Comparison of ENCODE assay signal across 13 mouse cellular contexts in the genomic region with DNA sequence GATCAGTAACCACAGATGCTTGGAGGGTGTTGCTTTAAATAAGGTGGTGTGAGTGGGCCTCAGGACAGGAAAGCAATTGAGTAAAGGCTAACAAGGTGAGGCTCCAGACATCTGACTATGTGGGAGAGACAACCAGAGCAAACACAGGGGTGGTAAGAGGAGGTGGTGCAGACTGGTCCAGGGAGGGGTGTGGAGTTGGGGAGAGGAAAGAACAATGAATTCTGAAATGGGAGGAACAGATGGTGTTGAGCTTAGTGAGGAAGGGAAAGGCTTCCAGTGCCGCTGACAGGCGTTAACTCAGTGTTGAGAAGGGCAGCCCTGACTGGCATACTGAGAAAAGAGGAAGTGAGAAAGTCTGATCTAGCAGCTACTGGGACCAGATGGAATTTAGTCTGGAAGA.
DNase-seq lines count a peak whose midpoint lies in the region; ATAC-seq lines count a peak whose summit lies in the region.
"Had no signal": no experiment of that assay in that cellular context is flagged by ENCODE, and none has a peak within 500 bp of the region (broad histone marks: within the 10 kb centered on the region; RNA-seq: fewer than 3 reads in every experiment).

No protein-coding gene starts in this region.

- H3K4me3 ChIP-seq in liver, embryonic 11.5 days (ENCODE audit: low read depth, low read length): no peak overlapping the region
- H3K4me3 ChIP-seq in neural tube, embryonic 15.5 days (replicated peaks): no peak overlapping the region

- no peak overlapping the region for H3K27ac ChIP-seq in liver, embryonic 11.5 days (ENCODE audit: low read depth, low read length)
- H3K27ac ChIP-seq in neural tube, embryonic 15.5 days (replicated peaks): no peak overlapping the region
- H3K27ac ChIP-seq: stomach, postnatal 0 days had no signal

- no peak overlapping the region for H3K9ac ChIP-seq in liver, embryonic 11.5 days (ENCODE audit: low read depth, low read length)
- no peak overlapping the region for H3K9ac ChIP-seq in neural tube, embryonic 15.5 days (replicated peaks)

- H3K4me1 ChIP-seq in liver, embryonic 11.5 days (replicated peaks; ENCODE audit: control insufficient read depth, insufficient read depth, low read length): no peaks in the 10 kb centered on the region
- H3K4me1 ChIP-seq in neural tube, embryonic 15.5 days: no peaks in the 10 kb centered on the region

- H3K27me3 ChIP-seq in liver, embryonic 11.5 days (replicated peaks; ENCODE audit: control insufficient read depth, insufficient read depth, low read length): no peaks in the 10 kb centered on the region
- no peaks in the 10 kb centered on the region for H3K27me3 ChIP-seq in neural tube, embryonic 15.5 days (replicated peaks)
- H3K27me3 ChIP-seq: Patski had no signal

- peak; percentile 77 for ATAC-seq in common myeloid progenitor, adult 5-6 weeks (replicated peaks; ENCODE audit: low read depth, poor library complexity, severe bottlenecking)
- peak; percentile 78 for ATAC-seq in megakaryocyte progenitor cell, adult 5-6 weeks (replicated peaks; ENCODE audit: poor library complexity)
- no peak for ATAC-seq in liver, embryonic 11.5 days (replicated peaks; ENCODE audit: low FRiP score)
- ATAC-seq in neural tube, embryonic 15.5 days (ENCODE audit: low FRiP score): no peak
- ATAC-seq: intestine, postnatal 0 days; Patski had no signal

- H3K4me2 ChIP-seq in liver, embryonic 11.5 days: no peak overlapping the region
- H3K4me2 ChIP-seq in neural tube, embryonic 15.5 days: no peak overlapping the region

- 47% methylated on average over 2 of the region's 2 CpGs for WGBS in liver, embryonic 11.5 days
- 63% methylated on average over 2 of the region's 2 CpGs for WGBS in neural tube, embryonic 15.5 days

- no peaks in the 10 kb centered on the region for H3K36me3 ChIP-seq in liver, embryonic 11.5 days (ENCODE audit: control insufficient read depth, insufficient read depth, low read length)
- H3K36me3 ChIP-seq in neural tube, embryonic 15.5 days: no peaks in the 10 kb centered on the region

- DNase-seq in heart, adult 11 months: peak; percentile 90
- DNase-seq in heart, postnatal 14 days: no peak
- peak; percentile 44 to 65 for DNase-seq in layer of hippocampus, adult 8-10 months (ENCODE audit: low spot score in 2 of 2)
- no peak for DNase-seq in liver, embryonic 11.5 days (ENCODE audit: low spot score)
- no peak for DNase-seq in gastrocnemius, postnatal 36 days
- DNase-seq: adrenal gland, postnatal 14 days; heart, postnatal 4 days had no signal

- intact Hi-C loops in heart, postnatal 14 days (cut with DNase I): no loop called here
- intact Hi-C loops in gastrocnemius, postnatal 36 days (cut with DNase I): no loop called here

- no peaks in the 10 kb centered on the region for H3K9me3 ChIP-seq in liver, embryonic 11.5 days (ENCODE audit: control insufficient read depth, low read length)
- no peaks in the 10 kb centered on the region for H3K9me3 ChIP-seq in neural tube, embryonic 15.5 days (replicated peaks)

Comparison
In these comparisons a context has a peak if more than half of its experiments do, and no peak if none do; other contexts are left out.
1. DNase-seq: peak in heart, adult 11 months (single experiment) and layer of hippocampus, adult 8-10 months (2 of 2); none in heart, postnatal 14 days (0 of 2), liver, embryonic 11.5 days (single experiment) and gastrocnemius, postnatal 36 days (0 of 2).
2. ATAC-seq: peak in common myeloid progenitor, adult 5-6 weeks (single experiment) and megakaryocyte progenitor cell, adult 5-6 weeks (single experiment); none in liver, embryonic 11.5 days (single experiment) and neural tube, embryonic 15.5 days (single experiment).